Mouse (Mus musculus) erythroblast, embryonic 14.5 days (primary cell): Measurements from ENCODE around the gene Higd2a.

ENCODE experiments used
- GATA1 ChIP-seq: IDR thresholded peaks from 2 replicates; pipeline ENCODE4 v1.6.1; 2012; ENCODE audit warnings: low read length, inconsistent platforms, mixed read lengths
- TAL1 ChIP-seq: IDR thresholded peaks from 3 replicates; pipeline ENCODE4 v1.6.1; 2012; ENCODE audit warnings: low read length, inconsistent platforms, mixed read lengths

GRCm38 (mm10) chr13:54564232-54565200 lies 25.5 kb upstream of the Higd2a start:
- TF ChIP-seq TAL1 (no peak), GATA1 (no peak)
